Mouse (Mus musculus): Measurements from ENCODE around the gene Aip.

GRCm38 (mm10) chr19:4154437-4155222 lies 29.0 kb upstream of the Aip start:
- TF ChIP-seq CHD2 (IDR thresholded peaks at IDR 0.05; ENCODE audit: low read depth, low read length) (no peak), MAFK (IDR thresholded peaks at IDR 0.05; ENCODE audit: insufficient read depth, low read depth, low read length) (no peak), ZC3H11A (IDR thresholded peaks at IDR 0.05; ENCODE audit: borderline replicate concordance, low read depth, low read length) (no peak), HCFC1 (IDR thresholded peaks at IDR 0.05; ENCODE audit: borderline replicate concordance, insufficient read depth, low read length) (no peak), ZNF384 (IDR thresholded peaks at IDR 0.05; ENCODE audit: low read depth, low read length) (no peak)
